In genomic region chr9:64000085-64000484, GRCm38 (mm10) we compare ENCODE assay signal across 21 mouse cellular contexts. TPM values are rescaled to one million over a fixed set of nuclear protein-coding genes. Genes with fewer than 3 reads are reported as not detected.
"Had no signal": no experiment of that assay in that cellular context is flagged by ENCODE, and none has a peak within 500 bp of the region (broad histone marks: within the 10 kb centered on the region; RNA-seq: fewer than 3 reads in every experiment).

No protein-coding gene starts in this region.

- H3K4me2 ChIP-seq: kidney, embryonic 15.5 days; liver, embryonic 12.5 days; liver, embryonic 15.5 days; lung, embryonic 15.5 days; midbrain, embryonic 13.5 days; neural tube, embryonic 13.5 days had no signal

- H3K27me3 ChIP-seq: kidney, embryonic 15.5 days; liver, embryonic 12.5 days; liver, embryonic 15.5 days; lung, embryonic 15.5 days; midbrain, embryonic 13.5 days; neural tube, embryonic 13.5 days had no signal

- H3K9ac ChIP-seq: kidney, embryonic 15.5 days; liver, embryonic 12.5 days; liver, embryonic 15.5 days; lung, embryonic 15.5 days; midbrain, embryonic 13.5 days; neural tube, embryonic 13.5 days had no signal

- H3K36me3 ChIP-seq: liver, embryonic 15.5 days; midbrain, embryonic 13.5 days; neural tube, embryonic 13.5 days had no signal

- ATAC-seq: liver, embryonic 12.5 days; midbrain, embryonic 13.5 days had no signal

- H3K27ac ChIP-seq: kidney, embryonic 15.5 days; layer of hippocampus, adult 2 months; liver, embryonic 12.5 days; liver, embryonic 15.5 days; lung, embryonic 15.5 days; midbrain, embryonic 10.5 days; neural tube, embryonic 13.5 days had no signal

- H3K4me3 ChIP-seq: kidney, embryonic 15.5 days; layer of hippocampus, adult 2 months; liver, embryonic 12.5 days; liver, embryonic 15.5 days; lung, embryonic 15.5 days; megakaryocyte, embryonic 14.5 days; midbrain, embryonic 10.5 days; midbrain, embryonic 13.5 days; myocyte; neural tube, embryonic 13.5 days had no signal

- DNase-seq: kidney, adult 8-10 months; kidney, postnatal 14 days; layer of hippocampus, adult 9-11 months; liver; lung, adult 18-20 months; lung, postnatal 10 days; lung, postnatal 36 days; retina, postnatal 1 day; thymus, adult 18-20 months; thymus, postnatal 36 days had no signal

- H3K9me3 ChIP-seq: kidney, embryonic 15.5 days; liver, embryonic 12.5 days; liver, embryonic 15.5 days; lung, embryonic 15.5 days; megakaryocyte, embryonic 14.5 days; midbrain, embryonic 10.5 days; midbrain, embryonic 13.5 days; neural tube, embryonic 13.5 days had no signal

RNA-seq across cellular contexts. Expression of gene Smad6, which starts 21.8 kb away (rescaled TPM):
- total RNA-seq: neutrophil, adult 5-6 weeks had no signal
